Mouse (Mus musculus): Measurements from ENCODE around the gene Adam1a. TPM values are rescaled to one million over a fixed set of nuclear protein-coding genes. Genes with fewer than 3 reads are reported as not detected.
A peak's percentile ranks its signal among the peaks of the same experiment; 100 is the strongest.

The Adam1a gene
- polyA plus RNA-seq (2012; rRNA removed) = 34.1 and 38.2 TPM in 2 replicates

- TF ChIP-seq CTCF (IDR thresholded peaks at IDR 0.05; ENCODE audit: borderline replicate concordance, extremely low read depth, insufficient read depth, insufficient read length) (no peak), POLR2A (IDR thresholded peaks at IDR 0.05; ENCODE audit: borderline replicate concordance, extremely low read depth, insufficient read depth, insufficient read length, poor library complexity, severe bottlenecking) (no peak)
- DNase-seq (ENCODE audit: low read depth) = peak; percentile 31
These were observed at the start of gene Adam1a, which contains the start of gene Gm42878 for GRCm38 (mm10) chr5:121544910-121545792. Adam1a (minus strand) TSS chr5:121545482. Gm42878 (minus strand) TSS chr5:121545482.

- DNase-seq (ENCODE audit: low read depth) = no peak
- TF ChIP-seq CTCF (IDR thresholded peaks at IDR 0.05; ENCODE audit: borderline replicate concordance, extremely low read depth, insufficient read depth, insufficient read length) = no peak
- no peak for TF ChIP-seq POLR2A (IDR thresholded peaks at IDR 0.05; ENCODE audit: borderline replicate concordance, extremely low read depth, insufficient read depth, insufficient read length, poor library complexity, severe bottlenecking)
These were observed 49.5 kb upstream of the Adam1a start for GRCm38 (mm10) chr5:121594714-121595313.

GRCm38 (mm10) chr5:121593451-121594401, 48.4 kb upstream of the Adam1a start, which contains the start of gene Aldh2:
Aldh2 (minus strand) TSS chr5:121593824.
- TF ChIP-seq CTCF (IDR thresholded peaks at IDR 0.05; ENCODE audit: borderline replicate concordance, extremely low read depth, insufficient read depth, insufficient read length) = no peak
- peak; percentile 27; the same call in 1 of the 2 replicates for TF ChIP-seq POLR2A (IDR thresholded peaks at IDR 0.05; ENCODE audit: borderline replicate concordance, extremely low read depth, insufficient read depth, insufficient read length, poor library complexity, severe bottlenecking)
- peak; percentile 90 for DNase-seq (ENCODE audit: low read depth)

- DNase-seq (ENCODE audit: low read depth) = no peak
- TF ChIP-seq POLR2A (IDR thresholded peaks at IDR 0.05; ENCODE audit: borderline replicate concordance, extremely low read depth, insufficient read depth, insufficient read length, poor library complexity, severe bottlenecking) = no peak
- no peak for TF ChIP-seq CTCF (IDR thresholded peaks at IDR 0.05; ENCODE audit: borderline replicate concordance, extremely low read depth, insufficient read depth, insufficient read length)
These were observed 47.6 kb upstream of the Adam1a start for GRCm38 (mm10) chr5:121592816-121593407.

GRCm38 (mm10) chr5:121592064-121592815, 47.0 kb upstream of the Adam1a start:
- no peak for DNase-seq (ENCODE audit: low read depth)
- TF ChIP-seq POLR2A (IDR thresholded peaks at IDR 0.05; ENCODE audit: borderline replicate concordance, extremely low read depth, insufficient read depth, insufficient read length, poor library complexity, severe bottlenecking) = no peak
- no peak for TF ChIP-seq CTCF (IDR thresholded peaks at IDR 0.05; ENCODE audit: borderline replicate concordance, extremely low read depth, insufficient read depth, insufficient read length)

GRCm38 (mm10) chr5:121591417-121592063, 46.3 kb upstream of the Adam1a start:
- no peak for TF ChIP-seq CTCF (IDR thresholded peaks at IDR 0.05; ENCODE audit: borderline replicate concordance, extremely low read depth, insufficient read depth, insufficient read length)
- no peak for TF ChIP-seq POLR2A (IDR thresholded peaks at IDR 0.05; ENCODE audit: borderline replicate concordance, extremely low read depth, insufficient read depth, insufficient read length, poor library complexity, severe bottlenecking)
- no peak for DNase-seq (ENCODE audit: low read depth)

- no peak for DNase-seq (ENCODE audit: low read depth)
- TF ChIP-seq CTCF (IDR thresholded peaks at IDR 0.05; ENCODE audit: borderline replicate concordance, extremely low read depth, insufficient read depth, insufficient read length) (no peak), POLR2A (IDR thresholded peaks at IDR 0.05; ENCODE audit: borderline replicate concordance, extremely low read depth, insufficient read depth, insufficient read length, poor library complexity, severe bottlenecking) (no peak)
These were observed 44.6 kb upstream of the Adam1a start for GRCm38 (mm10) chr5:121589928-121590327.

- TF ChIP-seq CTCF (IDR thresholded peaks at IDR 0.05; ENCODE audit: borderline replicate concordance, extremely low read depth, insufficient read depth, insufficient read length) (no peak), POLR2A (IDR thresholded peaks at IDR 0.05; ENCODE audit: borderline replicate concordance, extremely low read depth, insufficient read depth, insufficient read length, poor library complexity, severe bottlenecking) (no peak)
- DNase-seq (ENCODE audit: low read depth) = no peak
These were observed 41.2 kb upstream of the Adam1a start for GRCm38 (mm10) chr5:121586400-121587039.

- TF ChIP-seq POLR2A (IDR thresholded peaks at IDR 0.05; ENCODE audit: borderline replicate concordance, extremely low read depth, insufficient read depth, insufficient read length, poor library complexity, severe bottlenecking) = no peak
- no peak for DNase-seq (ENCODE audit: low read depth)
These were observed 40.4 kb upstream of the Adam1a start for GRCm38 (mm10) chr5:121585699-121586098.
